Mouse (Mus musculus) bone marrow, adult 2 months (tissue): ENCODE measurements around the gene Olfr1420.

ENCODE experiments used
- CTCF ChIP-seq: fragments of 200-500 bp; IDR thresholded peaks from 2 replicates; pipeline ENCODE4 v1.5.1; 2011; ENCODE audit warnings: low read length, control low read depth; ENCODE audit not compliant: control insufficient read depth, insufficient read depth
- POLR2A ChIP-seq: fragments of 200-500 bp; IDR thresholded peaks from 2 replicates; pipeline ENCODE4 v1.6.1; 2011; ENCODE audit warnings: low read depth, mild to moderate bottlenecking, control low read depth, low read length, borderline replicate concordance; ENCODE audit not compliant: control insufficient read depth

DNA sequence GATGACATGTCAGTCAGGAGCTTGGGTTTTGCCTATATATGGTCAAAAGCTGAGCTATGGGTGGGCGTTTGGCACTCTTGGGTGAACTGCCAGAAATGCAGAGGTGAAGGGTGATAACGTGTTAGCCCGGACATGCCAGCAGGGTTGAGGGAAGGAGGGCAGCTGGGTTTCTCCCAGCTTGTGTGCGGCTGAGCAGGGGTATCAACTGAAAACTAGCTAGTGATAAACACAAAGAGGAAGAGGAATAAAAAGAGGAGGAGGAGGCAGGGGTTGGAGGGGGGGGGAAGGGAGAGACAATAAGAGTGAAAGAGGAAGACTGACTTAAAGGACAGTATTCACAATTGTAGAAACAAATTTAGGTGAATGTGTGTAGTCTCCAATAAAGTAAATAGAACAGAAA, 33.7 kb upstream of the Olfr1420 start:
- TF ChIP-seq POLR2A (no peak), CTCF (no peak)
